Mouse (Mus musculus) liver, embryonic 14.5 days (tissue): ENCODE data around the gene Prrc2b.

ENCODE experiments used
- CTCF ChIP-seq: IDR thresholded peaks from 2 replicates; pipeline ENCODE4 v1.5.1; 2016; ENCODE audit warnings: antibody characterized with exemption, low read depth, control low read depth
- EP300 ChIP-seq: IDR thresholded peaks from 2 replicates; pipeline ENCODE4 v1.6.1; 2016; ENCODE audit warnings: antibody characterized with exemption, low read depth

DNA sequence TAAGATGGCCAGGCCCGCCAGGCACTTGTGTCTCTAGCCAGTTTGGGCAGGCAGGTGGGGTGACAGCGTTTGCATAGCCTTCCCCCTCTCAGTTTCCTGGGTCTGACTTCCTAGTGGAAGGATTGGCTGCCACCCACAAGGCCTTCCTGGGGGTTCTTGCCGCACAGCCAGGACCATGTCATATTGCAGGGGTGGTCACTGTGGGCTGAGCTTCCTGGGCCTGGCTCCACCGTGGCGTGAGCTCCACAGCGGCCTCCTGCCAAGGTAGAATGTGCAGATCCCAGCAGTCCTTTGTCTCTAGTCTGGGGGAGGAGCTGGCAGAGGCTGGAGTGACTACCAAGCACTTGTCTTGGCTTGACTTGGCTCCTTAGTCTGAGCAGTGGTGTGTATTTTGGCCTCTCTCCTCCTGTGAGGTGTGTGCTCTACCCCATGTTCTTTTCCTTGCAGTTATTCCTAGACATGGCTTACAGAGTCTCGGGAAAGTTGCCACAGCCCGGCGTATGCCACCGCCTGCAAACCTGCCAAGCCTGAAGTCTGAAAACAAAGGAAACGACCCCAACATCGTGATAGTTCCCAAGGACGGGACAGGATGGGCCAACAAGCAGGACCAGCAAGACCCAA is 31.9 kb downstream of the Prrc2b start:
- TF ChIP-seq EP300 (no peak), CTCF (no peak)
